Mouse (Mus musculus): ENCODE results near the gene Map3k5.
"Not testable (repeated sequence)": the region's sequence is repeated elsewhere in the genome, so short reads cannot be mapped to it uniquely, and the experiment has no call there.

The Map3k5 gene

GRCm38 (mm10) chr10:19934384-19935294 is at the start of gene Map3k5:
Map3k5 (plus strand) TSS chr10:19934472.
- DNase-seq: peak; percentile 46

- no peak for DNase-seq
These were observed 48.0 kb upstream of the Map3k5 start for GRCm38 (mm10) chr10:19886249-19886648.

GRCm38 (mm10) chr10:19889908-19890307 is 44.4 kb upstream of the Map3k5 start:
- no peak for DNase-seq

GRCm38 (mm10) chr10:19891686-19892085 is 42.6 kb upstream of the Map3k5 start:
- DNase-seq: no peak

- no peak for DNase-seq
These were observed 41.1 kb upstream of the Map3k5 start for GRCm38 (mm10) chr10:19893146-19893545.

GRCm38 (mm10) chr10:19893976-19894375 is 40.3 kb upstream of the Map3k5 start:
- peak; percentile 67 for DNase-seq

GRCm38 (mm10) chr10:19900191-19900590 is 34.1 kb upstream of the Map3k5 start:
- DNase-seq: no peak

- no peak for DNase-seq
These were observed 32.3 kb upstream of the Map3k5 start for GRCm38 (mm10) chr10:19901992-19902391.

GRCm38 (mm10) chr10:19904077-19904820 is 30.0 kb upstream of the Map3k5 start:
- no peak for DNase-seq

GRCm38 (mm10) chr10:19907246-19907804 is 26.9 kb upstream of the Map3k5 start, which contains the start of gene Pex7:
Pex7 (minus strand) TSS chr10:19907689.
- DNase-seq: peak; percentile 96

- peak; percentile 15 for DNase-seq
These were observed 26.2 kb upstream of the Map3k5 start for GRCm38 (mm10) chr10:19908076-19908475.

GRCm38 (mm10) chr10:19910516-19910915 is 23.8 kb upstream of the Map3k5 start:
- DNase-seq: no peak

GRCm38 (mm10) chr10:19911583-19911982 is 22.7 kb upstream of the Map3k5 start:
- DNase-seq: no peak

- no peak for DNase-seq
These were observed 20.5 kb upstream of the Map3k5 start for GRCm38 (mm10) chr10:19913806-19914205.

- peak; percentile 80 for DNase-seq
These were observed 19.0 kb upstream of the Map3k5 start for GRCm38 (mm10) chr10:19915301-19915700.

- DNase-seq: no peak
These were observed 11.9 kb upstream of the Map3k5 start for GRCm38 (mm10) chr10:19922410-19922809.

- no peak for DNase-seq
These were observed 10.0 kb upstream of the Map3k5 start for GRCm38 (mm10) chr10:19924256-19924655.

- not testable (repeated sequence) for DNase-seq
These were observed 7.8 kb upstream of the Map3k5 start for GRCm38 (mm10) chr10:19926391-19926897.

- DNase-seq: no peak
These were observed 6.1 kb upstream of the Map3k5 start for GRCm38 (mm10) chr10:19928205-19928604.

GRCm38 (mm10) chr10:19932986-19933385 is 1.3 kb upstream of the Map3k5 start:
- DNase-seq: no peak

- DNase-seq: peak; percentile 89
These were observed 525 bp upstream of the Map3k5 start for GRCm38 (mm10) chr10:19933511-19934383.

- no peak for DNase-seq
These were observed 987 bp downstream of the Map3k5 start for GRCm38 (mm10) chr10:19935295-19935623.
